ENCODE assay signal across 15 mouse cellular contexts in genomic region chr15:102547478-102547877, GRCm38 (mm10). TPM values are rescaled to one million over a fixed set of nuclear protein-coding genes. Genes with fewer than 3 reads are reported as not detected.
A peak's percentile ranks its signal among the peaks of the same experiment; 100 is the strongest.
DNase-seq lines count a peak whose midpoint lies in the region; ATAC-seq and TF ChIP-seq lines count a peak whose summit lies in the region.
"Had no signal": no experiment of that assay in that cellular context is flagged by ENCODE, and none has a peak within 500 bp of the region (broad histone marks: within the 10 kb centered on the region; RNA-seq: fewer than 3 reads in every experiment).

No protein-coding gene starts in this region.

- 84% methylated on average over 3 of the region's 3 CpGs for WGBS in heart, postnatal 0 days

- DNase-seq in adrenal gland, postnatal 10 days, result peak; percentile 29
- no peak for DNase-seq in adrenal gland, postnatal 36 days
- no peak for DNase-seq in layer of hippocampus, adult 2 months (ENCODE audit: low spot score in 2 of 2)
- DNase-seq in layer of hippocampus, adult 11-12 months (ENCODE audit: low spot score), result no peak
- DNase-seq in cerebellum, adult 9-10 months, result peak; percentile 98
- no peak for DNase-seq in heart, postnatal 0 days (ENCODE audit: low spot score)
- DNase-seq in embryo, embryonic 10.5 days (ENCODE audit: low spot score), result no peak
- DNase-seq in thymus, postnatal 25 days, result no peak
- DNase-seq: adrenal gland, postnatal 25 days; gastrocnemius, postnatal 25 days had no signal

- no peak overlapping the region for H3K4me2 ChIP-seq in heart, postnatal 0 days (ENCODE audit: low read depth, low read length)
- H3K4me2 ChIP-seq: embryonic facial prominence, embryonic 15.5 days; liver, embryonic 12.5 days had no signal

- H3K27ac ChIP-seq in layer of hippocampus, adult 2 months, result peak overlapping the region; percentile 88
- H3K27ac ChIP-seq in heart, postnatal 0 days (ENCODE audit: low read depth), result peak overlapping the region; percentile 78
- H3K27ac ChIP-seq: liver, embryonic 12.5 days had no signal

- peaks cover 64% of the 10 kb centered on the region for H3K36me3 ChIP-seq in heart, postnatal 0 days (replicated peaks; ENCODE audit: control insufficient read depth, insufficient read depth, low read length)

- H3K4me1 ChIP-seq in heart, postnatal 0 days (ENCODE audit: control insufficient read depth, insufficient read depth), result peaks cover 3% of the 10 kb centered on the region; the same call in 1 of the 2 replicates
- H3K4me1 ChIP-seq: liver, embryonic 12.5 days had no signal

- no peak for TF ChIP-seq EP300 in heart, postnatal 0 days (IDR thresholded peaks at IDR 0.05; ENCODE audit: low read depth)

- no peaks in the 10 kb centered on the region for H3K9me3 ChIP-seq in heart, postnatal 0 days (replicated peaks; ENCODE audit: control insufficient read depth, low read length)
- H3K9me3 ChIP-seq: embryonic facial prominence, embryonic 15.5 days; liver, embryonic 12.5 days had no signal

- no peak for TF ChIP-seq CTCF in layer of hippocampus, adult 2 months (conservative IDR thresholded peaks at IDR 0.05)
- TF ChIP-seq CTCF in heart, postnatal 0 days (IDR thresholded peaks at IDR 0.05; ENCODE audit: low read depth), result no peak

- H3K4me3 ChIP-seq in layer of hippocampus, adult 2 months, result no peak overlapping the region
- no peak overlapping the region for H3K4me3 ChIP-seq in heart, postnatal 0 days (ENCODE audit: low read depth, low read length)
- H3K4me3 ChIP-seq: embryonic facial prominence, embryonic 15.5 days; liver, embryonic 12.5 days had no signal

- ATAC-seq in heart, postnatal 0 days (ENCODE audit: insufficient read depth, low read depth), result peak; percentile 39; the same call in 1 of the 2 replicates
- ATAC-seq: liver, embryonic 12.5 days had no signal

- H3K9ac ChIP-seq in heart, postnatal 0 days (replicated peaks; ENCODE audit: low read depth, low read length), result no peak overlapping the region
- H3K9ac ChIP-seq: embryonic facial prominence, embryonic 15.5 days; liver, embryonic 12.5 days had no signal

- no peaks in the 10 kb centered on the region for H3K27me3 ChIP-seq in heart, postnatal 0 days (ENCODE audit: control insufficient read depth, insufficient read depth, low read length)
- H3K27me3 ChIP-seq: embryonic facial prominence, embryonic 15.5 days; liver, embryonic 12.5 days had no signal

RNA-seq across cellular contexts. Expression of gene Npff, which starts 22.7 kb away (rescaled TPM):
- 1 to 10 TPM; 2.5 to 5.9 TPM for total RNA-seq in adrenal gland, postnatal 10 days (2021)
- total RNA-seq in adrenal gland, postnatal 36 days (2021), result 1 to 10 TPM; 2.5 to 3.6 TPM
- 1 to 10 TPM; 5.5 TPM for total RNA-seq in layer of hippocampus, adult 2 months (2021)
- 0.84 TPM in 1 of 2 replicates, not detected in the other for total RNA-seq in heart, postnatal 0 days (2014; rRNA removed; ENCODE audit: low replicate concordance)
- polyA plus RNA-seq in heart, postnatal 0 days (2015; fragmentation: Nextera tagmentation; extraction: Ambion mirVana), result 0.89 and 1.1 TPM in 2 replicates

RNA-seq across cellular contexts. Expression of gene Tarbp2, which starts 29.5 kb away (rescaled TPM):
- total RNA-seq in adrenal gland, postnatal 10 days (2021), result 10 to 100 TPM; 36.0 to 43.1 TPM
- 10 to 100 TPM; 32.5 to 33.5 TPM for total RNA-seq in adrenal gland, postnatal 36 days (2021)
- 10 to 100 TPM; 36.2 to 37.7 TPM for total RNA-seq in layer of hippocampus, adult 2 months (2021)
- 73.7 and 74.9 TPM in 2 replicates for total RNA-seq in heart, postnatal 0 days (2014; rRNA removed; ENCODE audit: low replicate concordance)
- 65.4 and 68.5 TPM in 2 replicates for polyA plus RNA-seq in heart, postnatal 0 days (2015; fragmentation: Nextera tagmentation; extraction: Ambion mirVana)

RNA-seq across cellular contexts. Expression of gene Map3k12, which starts 30.6 kb away (rescaled TPM):
- 10 to 100 TPM in 1 of 2 experiments, 1 to 10 TPM in 1; 7.7 to 11.2 TPM for total RNA-seq in adrenal gland, postnatal 10 days (2021)
- 1 to 10 TPM; 8.0 to 8.9 TPM for total RNA-seq in adrenal gland, postnatal 36 days (2021)
- total RNA-seq in layer of hippocampus, adult 2 months (2021), result 10 to 100 TPM; 95.0 to 99.9 TPM
- 4.7 and 6.1 TPM in 2 replicates for total RNA-seq in heart, postnatal 0 days (2014; rRNA removed; ENCODE audit: low replicate concordance)
- polyA plus RNA-seq in heart, postnatal 0 days (2015; fragmentation: Nextera tagmentation; extraction: Ambion mirVana), result 4.1 and 4.6 TPM in 2 replicates

RNA-seq across cellular contexts. Expression of gene Gm10337, which starts 44.0 kb away (rescaled TPM):
- total RNA-seq in adrenal gland, postnatal 10 days (2021), result 1 to 10 TPM; 3.7 to 4.1 TPM
- total RNA-seq in adrenal gland, postnatal 36 days (2021), result not detected
- total RNA-seq in layer of hippocampus, adult 2 months (2021), result not detected
- total RNA-seq in heart, postnatal 0 days (2014; rRNA removed; ENCODE audit: low replicate concordance), result not detected in 2 replicates
- polyA plus RNA-seq in heart, postnatal 0 days (2015; fragmentation: Nextera tagmentation; extraction: Ambion mirVana), result not detected in 2 replicates
- total RNA-seq: adrenal gland, postnatal 25 days; megakaryocyte progenitor cell, adult 5-6 weeks; MEL had no signal
- polyA plus RNA-seq: large intestine, adult 2 months; liver, embryonic 12.5 days had no signal

Comparison
In these comparisons a context has a peak if more than half of its experiments do, and no peak if none do; other contexts are left out.
1. DNase-seq: peak in adrenal gland, postnatal 10 days (single experiment) and cerebellum, adult 9-10 months (single experiment); none in adrenal gland, postnatal 36 days (0 of 2), layer of hippocampus, adult 2 months (0 of 2), layer of hippocampus, adult 11-12 months (single experiment), heart, postnatal 0 days (single experiment), embryo, embryonic 10.5 days (single experiment) and thymus, postnatal 25 days (single experiment).
2. RNA of gene Map3k12, which starts 30.6 kb away (total RNA-seq): 95.0 to 99.9 TPM in layer of hippocampus, adult 2 months; 7.7 to 11.2 TPM in adrenal gland, postnatal 10 days, 8.0 to 8.9 TPM in adrenal gland, postnatal 36 days and 4.7 to 6.1 TPM in heart, postnatal 0 days; every median in the first group is over 4 times any median in the second.